Mouse (Mus musculus): ENCODE results near the gene Gspt2.
"Not testable (repeated sequence)": the region's sequence is repeated elsewhere in the genome, so short reads cannot be mapped to it uniquely, and the experiment has no call there.

Gene Gspt2

GRCm38 (mm10) chrX:94635961-94636563 lies at the start of gene Gspt2:
Gene Gspt2 (plus strand): TSS chrX:94636069.
- DNase-seq: peak; percentile 29

- DNase-seq: peak; percentile 14
These were observed 10.8 kb upstream of the Gspt2 start for GRCm38 (mm10) chrX:94624835-94625803.

GRCm38 (mm10) chrX:94636911-94637310 lies 1.0 kb downstream of the Gspt2 start:
- DNase-seq: no peak

GRCm38 (mm10) chrX:94648541-94648940 lies 12.7 kb downstream of the Gspt2 start:
- DNase-seq: no peak

GRCm38 (mm10) chrX:94657734-94658133 lies 21.9 kb downstream of the Gspt2 start:
- no peak for DNase-seq

GRCm38 (mm10) chrX:94670814-94671213 lies 34.9 kb downstream of the Gspt2 start:
- no peak for DNase-seq

GRCm38 (mm10) chrX:94674977-94675376 lies 39.1 kb downstream of the Gspt2 start:
- peak; percentile 21 for DNase-seq

- DNase-seq: not testable (repeated sequence)
These were observed 45.7 kb downstream of the Gspt2 start for GRCm38 (mm10) chrX:94681581-94681980.

- DNase-seq: peak; percentile 17
These were observed 53.7 kb downstream of the Gspt2 start for GRCm38 (mm10) chrX:94689593-94689992.
